Mouse (Mus musculus) liver, embryonic 14.5 days (tissue): ENCODE results near the gene Slc22a13.

Experiments used
- CTCF ChIP-seq: IDR thresholded peaks from 2 replicates; pipeline ENCODE4 v1.5.1; 2016; ENCODE audit warnings: antibody characterized with exemption, low read depth, control low read depth
- EP300 ChIP-seq: IDR thresholded peaks from 2 replicates; pipeline ENCODE4 v1.6.1; 2016; ENCODE audit warnings: antibody characterized with exemption, low read depth

DNA sequence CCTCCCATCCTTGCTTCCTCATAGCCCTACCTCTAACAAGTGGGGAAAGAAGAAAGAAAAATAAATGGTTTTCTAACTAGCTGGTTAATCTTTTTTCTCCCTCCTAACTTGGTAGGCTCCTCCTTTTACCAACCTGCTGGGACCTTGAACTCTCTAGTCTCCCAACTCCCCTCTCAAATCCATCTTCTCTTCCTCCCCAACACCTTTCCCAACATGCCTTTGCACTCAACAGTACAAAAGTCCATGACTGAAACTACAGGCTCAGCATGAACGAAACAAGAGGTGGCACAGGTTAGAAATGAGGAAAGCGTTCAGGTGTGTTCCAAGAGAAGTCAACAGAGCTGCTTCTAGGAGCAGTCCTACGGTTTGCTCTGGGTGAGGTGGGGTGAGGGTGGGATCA, 30.4 kb upstream of the Slc22a13 start:
- TF ChIP-seq CTCF (no peak), EP300 (no peak)
